Mouse (Mus musculus) brain, embryonic 18.5 days (tissue): ENCODE results near the gene Klhl10.

Experiments
- DNase-seq: peaks from one replicate; pipeline ENCODE4 v3.0.0-alpha.2; 2012; ENCODE audit warnings: low read depth, low spot score

The Klhl10 gene

DNA sequence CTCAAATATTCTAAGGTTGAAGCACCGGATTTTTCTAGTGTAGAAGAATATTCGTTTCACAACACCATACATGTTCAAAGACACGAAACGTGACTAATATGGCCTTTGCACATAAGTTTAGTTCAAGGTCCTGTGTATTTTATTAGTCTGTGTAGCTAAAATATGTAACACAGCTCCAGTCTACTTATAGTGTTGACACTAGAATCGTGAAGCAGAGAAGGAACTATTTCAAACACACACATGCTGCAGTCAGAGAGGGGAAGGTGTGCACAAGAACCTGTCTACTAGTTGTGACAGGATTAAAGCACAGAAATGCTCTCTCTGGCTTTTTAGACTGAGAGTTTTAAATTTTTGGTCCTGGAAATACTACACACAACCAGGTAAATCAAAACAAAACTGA is 16.0 kb downstream of the Klhl10 start:
- no peak for DNase-seq

DNA sequence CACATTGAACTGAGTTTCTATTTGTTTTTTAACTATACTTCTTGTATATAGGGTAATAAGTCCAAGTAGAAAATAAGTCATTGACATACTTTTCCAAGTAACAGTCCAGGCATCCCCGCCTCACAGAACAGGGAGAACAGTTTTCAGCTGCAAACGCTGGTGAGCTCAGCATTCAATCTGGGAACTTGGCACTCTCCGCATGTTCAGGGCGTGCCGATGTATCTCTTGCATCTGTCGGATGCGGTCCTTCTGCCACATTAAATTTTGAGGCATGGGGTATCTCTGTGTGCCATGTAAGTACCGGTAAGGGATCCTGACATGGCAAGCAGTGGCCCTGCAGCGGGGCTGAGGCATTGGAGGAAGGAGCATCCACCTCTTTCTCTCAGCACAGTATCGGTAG is 21.0 kb downstream of the Klhl10 start:
- no peak for DNase-seq

DNA sequence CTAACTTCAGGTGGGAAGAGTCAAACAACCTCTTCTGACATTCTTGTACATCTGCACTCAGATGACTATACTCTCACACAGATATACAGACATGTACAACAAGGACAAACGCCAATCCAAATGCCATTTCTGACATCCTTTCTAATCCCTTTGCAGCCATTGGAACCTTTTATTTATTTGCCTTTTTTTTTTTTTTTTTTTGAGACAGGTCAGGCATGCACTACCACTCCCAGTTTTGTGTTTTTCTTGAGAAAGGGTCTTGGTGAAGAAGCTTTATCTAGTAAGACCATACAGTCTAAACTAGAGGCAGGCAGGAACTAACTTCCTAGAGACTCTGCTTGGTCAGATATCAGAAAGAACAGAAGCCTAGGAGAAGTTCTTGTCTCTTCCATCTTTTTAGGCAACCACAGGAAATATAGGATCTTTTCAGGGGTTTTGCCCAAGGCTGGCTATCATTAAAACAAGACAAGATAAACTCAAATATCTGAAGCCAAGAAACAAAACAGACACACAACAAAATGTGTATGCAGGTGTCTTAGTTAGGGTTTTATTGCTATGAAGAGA is 23.6 kb downstream of the Klhl10 start:
- DNase-seq = no peak

DNA sequence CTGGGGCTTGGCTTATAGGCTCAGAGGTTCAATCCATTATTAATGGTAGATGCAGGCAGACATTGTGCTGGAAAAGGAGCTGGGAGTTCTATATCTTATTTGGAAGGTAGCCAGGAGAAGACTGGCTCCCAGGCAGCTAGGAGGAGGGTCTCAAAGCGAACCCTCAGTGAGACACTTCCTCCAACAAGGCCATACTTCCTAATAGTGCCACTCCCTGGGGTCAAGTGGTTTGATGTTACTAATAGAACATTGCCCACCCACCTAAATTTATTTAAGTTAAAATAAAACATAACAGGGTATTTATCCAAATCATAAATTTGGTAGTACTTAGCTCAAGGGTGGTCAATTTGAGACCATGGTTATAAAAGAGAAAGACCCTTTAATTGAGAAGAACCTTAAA is 24.1 kb downstream of the Klhl10 start:
- no peak for DNase-seq

DNA sequence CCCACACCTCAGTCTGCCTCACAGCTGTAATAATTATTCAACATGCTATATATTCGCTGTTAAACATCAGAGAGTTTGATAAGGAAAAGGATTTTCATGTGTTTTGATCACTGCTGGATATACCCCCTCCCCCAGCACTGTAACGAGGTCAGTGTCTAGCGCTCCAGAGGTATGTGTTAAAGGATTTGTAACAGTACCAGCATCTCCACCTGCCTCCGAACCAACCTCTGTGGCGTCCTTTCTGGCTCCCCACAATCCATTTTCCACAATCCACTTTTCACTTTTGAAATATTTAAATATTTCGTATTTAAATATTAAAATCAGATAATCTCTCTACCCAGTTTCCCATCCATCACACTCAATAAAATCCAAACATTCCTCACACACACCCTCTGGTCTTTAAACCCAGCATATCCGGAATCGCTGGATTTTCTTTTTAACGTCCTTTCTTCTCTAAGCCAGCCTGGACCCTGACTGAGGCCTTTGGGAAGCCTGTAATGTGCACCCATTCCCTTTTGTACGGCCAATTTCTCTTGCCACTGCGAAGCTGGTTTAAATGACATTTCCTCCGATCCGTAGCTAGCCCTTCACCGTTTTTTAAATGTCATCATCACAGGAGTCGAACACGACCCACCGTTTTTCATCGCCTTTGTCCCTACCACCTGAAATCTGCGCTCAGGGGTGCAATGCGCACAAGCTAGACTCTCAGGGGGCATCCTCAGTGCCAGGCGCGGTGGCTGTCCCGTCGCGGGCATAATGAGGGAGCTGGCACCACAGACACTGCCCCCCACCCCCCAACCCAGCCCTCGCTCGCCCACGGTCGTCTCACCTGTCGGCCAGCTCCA is 29.9 kb downstream of the Klhl10 start:
- no peak for DNase-seq

DNA sequence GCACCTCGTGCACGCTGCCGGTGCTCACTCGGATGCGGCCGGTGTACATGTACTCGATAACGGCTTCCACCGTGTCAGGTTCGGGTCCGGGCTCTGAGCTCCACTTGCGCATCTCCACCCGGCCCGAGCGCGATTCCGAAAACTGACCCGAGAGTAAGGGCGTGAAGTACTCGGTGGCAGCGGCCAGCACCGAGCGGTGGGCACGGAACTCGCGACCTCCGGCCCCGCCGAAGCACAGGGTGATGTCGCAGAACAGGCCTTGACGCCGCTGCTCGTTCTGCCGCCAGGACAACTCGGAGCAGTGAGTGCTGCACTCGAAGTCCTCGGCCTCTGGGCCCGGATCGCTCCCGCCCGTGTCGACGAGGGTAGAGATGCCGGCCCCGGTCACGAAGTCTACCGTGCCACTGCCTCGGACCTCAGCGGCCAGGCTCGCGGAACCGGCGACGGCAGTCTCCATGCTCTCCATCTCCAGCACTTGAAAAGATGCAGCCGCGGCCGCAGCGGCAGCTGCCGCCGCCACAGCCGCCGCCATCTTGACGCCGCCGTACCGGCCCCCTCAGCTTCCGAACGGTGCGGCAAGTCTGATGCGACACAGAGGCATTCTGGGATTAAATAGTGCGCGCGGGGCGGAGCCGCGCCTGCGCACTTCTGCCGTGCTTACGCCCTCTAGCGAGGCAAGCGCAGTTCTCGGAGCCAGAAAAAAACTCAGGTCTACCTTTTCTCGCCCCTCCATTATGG is 30.6 kb downstream of the Klhl10 start, which contains the start of gene Klhl11:
Gene Klhl11, minus strand, starts transcription at position 545 of the 738 bp plus-strand sequence.
- DNase-seq = peak; percentile 72

DNA sequence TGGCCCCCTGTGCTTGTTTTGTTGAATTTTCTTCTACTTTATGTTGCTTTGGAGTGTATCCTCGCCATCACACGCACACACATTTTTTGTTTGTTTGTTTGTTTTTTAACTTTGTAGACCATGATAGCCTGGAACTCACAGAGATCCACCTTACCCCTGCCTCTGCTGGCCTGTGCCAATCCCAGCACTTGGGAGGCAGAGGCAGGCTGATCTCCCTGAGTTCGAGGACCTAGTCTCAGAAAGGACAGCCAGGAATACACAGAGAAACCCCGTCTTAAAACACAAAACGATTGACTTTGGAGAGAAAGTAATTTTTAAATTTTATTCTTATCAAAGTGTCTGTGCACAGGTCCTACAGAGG is 31.2 kb downstream of the Klhl10 start:
- DNase-seq = no peak

DNA sequence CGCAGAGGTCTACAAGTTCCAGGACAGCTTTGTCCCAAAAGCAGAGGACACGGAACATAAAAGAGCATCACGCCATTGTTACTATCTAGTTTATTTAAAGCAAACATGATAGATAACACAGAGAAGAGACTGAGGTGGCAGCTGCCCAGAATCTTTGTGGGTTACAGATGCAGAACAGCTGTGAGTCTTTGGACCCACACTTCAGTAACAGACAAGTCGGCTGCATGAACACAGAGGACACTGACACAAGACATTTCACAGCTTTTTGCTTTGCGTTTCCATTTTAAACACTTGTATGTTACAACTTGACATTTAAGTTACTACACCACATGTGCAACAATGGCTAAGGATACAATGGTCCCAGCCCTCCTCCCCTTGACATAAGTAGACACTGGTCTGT is 34.6 kb downstream of the Klhl10 start:
- DNase-seq = no peak

DNA sequence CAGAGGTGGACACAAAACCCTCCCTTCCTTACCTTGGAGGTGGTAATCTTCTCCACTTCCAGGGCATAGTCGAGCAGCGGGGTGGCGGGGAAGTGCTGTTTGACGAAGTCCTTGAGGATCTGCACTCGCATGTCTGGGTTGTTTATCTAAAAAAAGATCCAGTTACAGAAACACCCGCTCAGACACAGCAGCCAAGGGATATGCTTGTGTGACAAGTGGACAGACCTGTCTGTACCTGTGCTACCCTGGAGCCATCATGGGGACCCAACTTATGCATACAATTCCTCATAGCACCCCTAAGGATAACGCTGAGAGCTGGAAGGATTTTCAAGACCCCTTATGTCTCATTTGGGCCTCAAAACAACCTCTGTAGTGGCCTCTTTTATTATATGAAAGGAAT is 37.4 kb downstream of the Klhl10 start:
- no peak for DNase-seq

DNA sequence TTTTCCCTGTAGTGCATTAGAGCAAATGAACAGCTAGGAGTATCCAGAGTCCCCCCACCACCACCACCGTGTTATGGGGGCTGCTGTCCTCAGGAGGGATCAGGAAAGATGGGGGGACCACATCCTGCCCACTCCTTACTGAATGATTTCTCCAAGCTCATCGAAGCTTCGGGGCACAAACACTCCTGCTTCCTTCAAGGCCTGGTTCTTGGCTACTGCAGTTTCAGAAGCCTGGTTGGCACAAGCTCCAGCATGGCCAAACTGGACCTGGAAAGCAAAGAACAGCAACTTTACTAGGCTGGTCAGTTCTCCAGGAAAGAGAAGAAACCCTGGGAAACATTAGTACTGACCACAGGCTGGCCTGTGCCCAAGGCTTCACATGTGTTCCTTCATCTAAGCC is 42.7 kb downstream of the Klhl10 start:
- DNase-seq = no peak

DNA sequence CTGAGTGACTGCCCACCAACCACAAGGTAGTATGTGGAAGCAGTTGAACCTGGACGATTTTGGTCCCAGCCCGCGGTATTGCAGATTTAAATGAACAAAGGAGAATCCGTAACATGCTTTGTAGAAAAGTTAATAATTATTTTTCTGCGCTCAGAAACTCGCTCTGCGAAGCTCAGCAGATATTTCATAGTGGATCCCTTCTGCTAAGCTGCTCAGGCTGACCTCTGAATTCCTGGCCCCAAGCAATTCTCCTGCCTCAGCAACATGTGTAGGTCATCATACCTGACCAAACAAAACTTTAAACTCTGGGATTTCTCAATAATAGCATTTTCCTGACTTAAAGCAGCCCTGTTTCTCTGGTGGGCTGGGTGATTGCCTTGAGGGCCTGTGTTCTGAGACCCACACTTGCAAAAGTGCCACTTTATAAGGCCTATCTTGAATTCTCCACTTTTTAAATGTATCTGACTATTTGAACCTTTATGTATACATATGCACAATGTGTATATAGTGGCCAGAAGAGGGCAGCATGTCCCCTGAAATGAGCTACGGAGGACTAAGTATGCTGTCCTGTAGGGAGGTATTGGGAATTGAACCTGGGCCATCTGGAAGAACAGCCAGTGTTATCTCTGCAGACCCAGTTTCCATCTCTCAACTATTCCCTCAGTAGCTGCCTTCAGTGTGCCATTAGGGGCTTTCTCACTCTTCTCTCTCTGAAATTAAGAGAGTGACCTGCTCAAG is 44.3 kb downstream of the Klhl10 start:
- no peak for DNase-seq

DNA sequence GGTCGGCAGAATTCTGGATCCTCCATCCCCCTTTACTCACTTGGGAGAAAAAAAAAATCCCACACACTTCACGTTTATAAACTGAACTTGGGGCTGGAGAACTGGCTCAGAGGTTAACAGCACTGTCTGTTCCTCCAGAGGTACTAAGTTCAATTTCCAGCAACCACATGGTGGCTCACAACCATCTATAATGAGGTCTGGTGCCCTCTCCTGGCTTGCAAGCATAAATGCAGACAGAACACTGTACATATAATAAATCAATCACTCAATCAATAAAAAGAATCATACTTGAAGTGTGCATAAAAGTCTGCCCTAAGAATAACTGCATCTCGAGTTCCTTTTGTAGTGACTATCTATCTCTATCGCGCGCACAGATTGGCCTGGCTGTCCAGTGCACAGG is 49.2 kb downstream of the Klhl10 start:
- DNase-seq = no peak

DNA sequence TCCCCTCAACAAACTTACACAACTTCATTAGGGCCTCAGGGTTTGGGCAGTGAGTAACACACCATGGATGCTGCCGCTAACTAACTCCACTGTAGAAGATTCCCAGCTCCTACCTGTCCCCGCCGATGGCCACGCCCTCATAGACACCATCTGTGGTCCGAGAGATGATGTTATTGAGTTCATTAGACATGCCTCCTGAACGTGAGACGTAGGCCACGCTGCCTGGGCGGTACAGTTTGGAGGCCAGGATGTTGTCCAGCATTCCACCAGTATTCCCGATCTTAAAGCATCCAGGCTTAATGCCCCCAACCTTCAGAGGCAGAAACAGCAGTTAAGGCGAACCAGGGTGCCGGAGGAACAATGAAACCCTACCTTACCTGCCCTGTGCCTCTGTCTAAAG is 52.1 kb downstream of the Klhl10 start:
- no peak for DNase-seq

DNA sequence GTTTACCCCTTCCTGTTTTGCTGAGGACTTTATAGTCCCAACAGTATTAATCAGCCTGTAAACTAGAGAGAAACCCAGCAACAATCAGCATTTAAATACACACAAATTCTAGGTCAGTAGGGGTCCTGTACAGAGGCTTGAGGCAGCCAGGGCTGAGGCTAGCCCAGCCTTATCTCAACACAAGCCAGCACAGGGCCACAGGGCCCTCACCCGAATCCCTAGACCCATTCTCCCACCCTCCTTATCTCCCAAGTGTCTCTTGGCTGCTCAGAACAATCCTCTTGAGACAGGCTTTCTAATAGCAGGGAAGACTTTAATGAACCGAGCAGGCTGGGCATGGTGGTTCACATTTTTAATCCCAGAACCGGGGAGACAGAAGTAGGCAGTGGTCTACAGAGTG is 58.5 kb downstream of the Klhl10 start:
- no peak for DNase-seq

DNA sequence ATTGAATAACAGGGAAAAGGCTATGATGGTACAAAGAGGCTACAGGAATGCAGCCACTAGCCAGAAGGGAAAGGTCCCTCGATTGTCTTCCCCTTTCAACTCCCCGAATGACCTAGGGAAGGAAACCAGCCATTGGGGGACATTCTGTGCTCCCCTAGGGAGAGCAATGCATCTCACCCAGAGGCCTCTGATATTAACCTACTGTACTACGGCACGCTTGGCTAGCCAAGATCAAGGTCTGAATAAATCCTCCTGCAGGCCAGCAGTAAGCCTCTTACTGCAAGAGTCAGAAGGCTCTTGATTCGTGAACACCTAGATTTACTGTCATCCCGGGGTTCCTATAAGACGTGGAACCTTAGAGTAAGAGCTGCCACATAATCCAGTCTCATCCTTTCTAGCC is 58.9 kb downstream of the Klhl10 start:
- DNase-seq = no peak

DNA sequence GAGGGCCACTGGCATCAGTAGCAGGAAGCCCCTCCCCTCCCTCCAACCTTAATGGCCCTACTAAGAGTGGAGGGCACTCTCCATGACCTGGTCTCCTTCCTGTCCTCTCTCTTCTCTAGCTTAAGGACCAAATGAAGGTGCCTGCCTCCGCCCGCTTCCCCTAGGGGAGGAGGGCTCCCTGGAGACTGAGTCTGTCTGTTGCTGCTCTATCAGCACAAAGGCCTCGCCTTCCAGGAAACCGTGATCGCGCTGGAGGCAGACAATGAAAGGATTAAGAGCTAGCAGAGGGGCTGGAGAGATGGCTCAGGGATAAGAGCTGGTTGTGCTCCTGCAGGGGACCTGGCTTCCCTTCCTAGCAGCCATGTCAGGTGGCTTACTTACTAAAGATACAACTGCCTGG is 59.6 kb downstream of the Klhl10 start:
- no peak for DNase-seq

DNA sequence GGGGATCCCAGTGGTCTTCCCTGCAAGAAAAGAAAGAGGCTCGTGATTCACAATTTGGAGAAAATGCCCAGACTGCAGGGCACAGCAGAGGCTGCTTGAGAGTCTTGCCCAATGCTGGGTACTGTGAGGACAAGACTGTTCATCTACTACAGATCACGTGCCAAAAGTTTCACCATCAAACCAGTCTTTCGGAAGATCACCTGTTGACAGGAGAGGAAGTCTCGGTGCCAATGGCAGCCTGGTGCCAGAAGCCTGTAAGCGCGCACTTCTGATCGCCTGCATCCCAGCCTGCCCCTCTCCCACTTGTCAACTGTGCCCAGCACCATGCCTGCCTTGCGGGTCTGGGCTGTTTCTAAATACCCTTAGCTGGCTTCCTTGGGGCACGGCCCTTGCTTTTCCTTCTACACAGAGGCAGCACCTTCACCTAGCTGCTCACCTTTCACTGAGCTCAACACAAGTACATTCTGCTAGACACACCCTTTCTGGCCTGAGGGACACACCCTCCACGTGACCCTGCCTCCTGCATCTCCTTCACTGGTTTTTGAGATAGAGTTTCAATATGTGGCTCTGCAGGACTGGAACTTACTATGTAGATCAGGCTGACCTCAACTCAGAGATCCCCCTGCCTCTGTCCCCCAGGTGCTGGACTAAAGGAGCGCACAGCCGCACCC is 63.4 kb downstream of the Klhl10 start:
- DNase-seq = no peak

DNA sequence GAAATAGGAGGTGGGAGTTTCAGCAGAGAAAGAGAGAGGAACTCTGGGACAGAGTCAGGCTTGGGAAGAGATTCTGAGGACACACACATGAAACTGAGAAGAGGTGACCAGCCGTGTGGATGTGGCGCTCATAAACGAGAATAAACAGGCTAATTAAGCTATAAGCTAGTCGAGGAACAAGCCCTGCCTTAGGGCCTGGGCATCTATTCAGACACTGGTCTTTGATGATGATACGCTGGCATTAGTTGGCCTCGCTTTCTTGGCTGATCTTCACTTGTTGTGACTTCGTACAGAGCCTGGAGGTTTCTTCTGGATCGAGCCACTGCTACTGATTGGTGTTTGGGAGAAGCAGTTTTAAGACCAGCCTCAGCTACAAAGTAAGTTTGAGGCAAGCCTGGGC is 64.3 kb downstream of the Klhl10 start:
- no peak for DNase-seq
